Mouse (Mus musculus) adrenal gland, postnatal 10 days (tissue): Measurements from ENCODE around the gene Ccdc14. TPM values are rescaled to one million over a fixed set of nuclear protein-coding genes. Genes with fewer than 3 reads are reported as not detected.
"Not testable (repeated sequence)": the region's sequence is repeated elsewhere in the genome, so short reads cannot be mapped to it uniquely, and the experiment has no call there.

Experiments
- DNase-seq: peaks from one replicate; pipeline ENCODE4 v3.0.0; 2021; ENCODE audit warnings: mixed read lengths
- total RNA-seq, 2 experiments: library from RNA; stranded (reverse); gene quantifications; 2 replicates each; pipeline ENCODE4 v1.2.3; 2021

Gene Ccdc14
- total RNA-seq, 2 experiments from 2014 or later = 4.0 to 6.5 TPM

GRCm38 (mm10) chr16:34711481-34711880, 21.1 kb downstream of the Ccdc14 start:
- DNase-seq = no peak

GRCm38 (mm10) chr16:34725156-34725555, 34.7 kb downstream of the Ccdc14 start:
- no peak for DNase-seq

GRCm38 (mm10) chr16:34728610-34729009, 38.2 kb downstream of the Ccdc14 start:
- not testable (repeated sequence) for DNase-seq

- DNase-seq = no peak
These were observed 39.0 kb downstream of the Ccdc14 start for GRCm38 (mm10) chr16:34729371-34729770.

GRCm38 (mm10) chr16:34738656-34739233, 48.3 kb downstream of the Ccdc14 start:
- no peak for DNase-seq

- no peak for DNase-seq
These were observed 52.5 kb downstream of the Ccdc14 start for GRCm38 (mm10) chr16:34742930-34743329.

GRCm38 (mm10) chr16:34745065-34745585, 54.7 kb downstream of the Ccdc14 start, which contains the start of gene Mylk:
Gene Mylk, plus strand, starts transcription at chr16:34745210.
- DNase-seq = peak; percentile 94

- DNase-seq = no peak
These were observed 57.8 kb downstream of the Ccdc14 start for GRCm38 (mm10) chr16:34748081-34748720.

- no peak for DNase-seq
These were observed 59.1 kb downstream of the Ccdc14 start for GRCm38 (mm10) chr16:34749536-34749935.

GRCm38 (mm10) chr16:34752026-34752425, 61.6 kb downstream of the Ccdc14 start:
- DNase-seq = no peak

GRCm38 (mm10) chr16:34752977-34753376, 62.6 kb downstream of the Ccdc14 start:
- no peak for DNase-seq

GRCm38 (mm10) chr16:34756991-34757390, 66.6 kb downstream of the Ccdc14 start:
- no peak for DNase-seq

- DNase-seq = no peak
These were observed 67.8 kb downstream of the Ccdc14 start for GRCm38 (mm10) chr16:34758205-34758604.

- no peak for DNase-seq
These were observed 73.7 kb downstream of the Ccdc14 start for GRCm38 (mm10) chr16:34763959-34764591.

- DNase-seq = no peak
These were observed 75.2 kb downstream of the Ccdc14 start for GRCm38 (mm10) chr16:34765666-34766065.

- DNase-seq = no peak
These were observed 75.8 kb downstream of the Ccdc14 start for GRCm38 (mm10) chr16:34766193-34766592.

GRCm38 (mm10) chr16:34767443-34767842, 77.0 kb downstream of the Ccdc14 start:
- no peak for DNase-seq

GRCm38 (mm10) chr16:34768436-34768835, 78.0 kb downstream of the Ccdc14 start:
- no peak for DNase-seq

- no peak for DNase-seq
These were observed 79.7 kb downstream of the Ccdc14 start for GRCm38 (mm10) chr16:34770127-34770526.

GRCm38 (mm10) chr16:34772445-34773032, 82.1 kb downstream of the Ccdc14 start:
- DNase-seq = no peak
